Comparison of ENCODE assay signal across 8 mouse cellular contexts in genomic region chr8:11549706-11550105, GRCm38 (mm10). TPM values are rescaled to one million over a fixed set of nuclear protein-coding genes. Genes with fewer than 3 reads are reported as not detected.
A peak's percentile ranks its signal among the peaks of the same experiment; 100 is the strongest.
DNase-seq lines count a peak whose midpoint lies in the region; ATAC-seq lines count a peak whose summit lies in the region.

No protein-coding gene starts in this region.

- peak overlapping the region; percentile 90 for H3K27ac ChIP-seq in heart, embryonic 13.5 days (replicated peaks)
- H3K27ac ChIP-seq in macrophage, result peak overlapping the region; percentile 28; the same call in 1 of the 2 replicates

- peaks cover 8% of the 10 kb centered on the region; the same call in 1 of the 2 replicates for H3K79me2 ChIP-seq in macrophage (ENCODE audit: inconsistent target)

- H3K4me3 ChIP-seq in heart, embryonic 13.5 days, result peak overlapping the region; percentile 84
- H3K4me3 ChIP-seq in macrophage (ENCODE audit: inconsistent target), result peak overlapping the region; percentile 56

- ATAC-seq in cerebellum, adult (ENCODE audit: insufficient number of reproducible peaks, low FRiP score, low TSS enrichment), result no peak
- no peak for ATAC-seq in heart, embryonic 13.5 days (ENCODE audit: extremely low read depth, insufficient number of reproducible peaks, low FRiP score, low TSS enrichment)

- H3K9ac ChIP-seq in heart, embryonic 13.5 days, result peak overlapping the region; percentile 90; the same call in 1 of the 2 replicates

- peak overlapping the region; percentile 77 for H3K4me2 ChIP-seq in heart, embryonic 13.5 days

- no peaks in the 10 kb centered on the region for H3K9me3 ChIP-seq in heart, embryonic 13.5 days

- peak; percentile 46 for DNase-seq in cerebellum, adult 11-12 months
- peak; percentile 36 for DNase-seq in Muller cell, postnatal 12 days (ENCODE audit: inconsistent ontology term)
- DNase-seq in embryo, embryonic 10.5 days (ENCODE audit: low spot score), result peak; percentile 83
- DNase-seq in kidney, postnatal 36 days, result peak; percentile 27 to 70
- peak; percentile 59 to 82 for DNase-seq in spleen, postnatal 10 days (ENCODE audit: low spot score in 2 of 2)

- H3K4me1 ChIP-seq in heart, embryonic 13.5 days, result peaks cover 23% of the 10 kb centered on the region

- peaks cover 24% of the 10 kb centered on the region for H3K36me3 ChIP-seq in heart, embryonic 13.5 days
- H3K36me3 ChIP-seq in macrophage (ENCODE audit: inconsistent target), result peaks cover 6% of the 10 kb centered on the region; the same call in 1 of the 2 replicates

- 20% methylated on average over 7 of the region's 7 CpGs for WGBS in heart, embryonic 13.5 days
- WGBS in macrophage (ENCODE audit: missing documents), result 6% methylated on average over 7 of the region's 7 CpGs

- H3K27me3 ChIP-seq in heart, embryonic 13.5 days (replicated peaks), result no peaks in the 10 kb centered on the region

RNA-seq across cellular contexts. Expression of gene Cars2, which starts 0.9 kb away (rescaled TPM):
- polyA plus RNA-seq in heart, embryonic 13.5 days (2015; fragmentation: Nextera tagmentation; extraction: Ambion mirVana), result 24.8 and 27.1 TPM in 2 replicates
- total RNA-seq in macrophage (2018; cell fraction: chromatin; rRNA removed), result 100 to 1,000 TPM in 14 of 26 experiments, 10 to 100 TPM in 12; 24.0 to 175 (median 109) TPM
- 10 to 100 TPM in 23 of 26 experiments, 1 to 10 TPM in 3; 8.6 to 15.6 (median 12.0) TPM for total RNA-seq in macrophage (2018; cell fraction: cytosol; rRNA removed)
- total RNA-seq in macrophage (2018; cell fraction: nucleus; rRNA removed), result 100 to 1,000 TPM in 1 of 26 experiments, 10 to 100 TPM in 25; 15.7 to 102 (median 57.4) TPM
- polyA plus RNA-seq in macrophage (2018), result 9.9 to 20.4 TPM (median 18.1 TPM) in 3 replicates

RNA-seq across cellular contexts. Expression of gene Ing1, which starts 5.7 kb away (rescaled TPM):
- 20.7 and 21.0 TPM in 2 replicates for polyA plus RNA-seq in heart, embryonic 13.5 days (2015; fragmentation: Nextera tagmentation; extraction: Ambion mirVana)
- 10 to 100 TPM in 11 of 26 experiments, 1 to 10 TPM in 15; 3.7 to 18.5 (median 9.0) TPM for total RNA-seq in macrophage (2018; cell fraction: chromatin; rRNA removed)
- 10 to 100 TPM; 15.6 to 24.5 (median 20.2) TPM for total RNA-seq in macrophage (2018; cell fraction: cytosol; rRNA removed)
- 10 to 100 TPM in 22 of 26 experiments, 1 to 10 TPM in 4; 8.1 to 28.2 (median 14.8) TPM for total RNA-seq in macrophage (2018; cell fraction: nucleus; rRNA removed)
- 20.1 to 29.4 TPM (median 21.5 TPM) in 3 replicates for polyA plus RNA-seq in macrophage (2018)

RNA-seq across cellular contexts. Expression of gene Naxd, which starts 52.4 kb away (rescaled TPM):
- 73.5 and 77.8 TPM in 2 replicates for polyA plus RNA-seq in heart, embryonic 13.5 days (2015; fragmentation: Nextera tagmentation; extraction: Ambion mirVana)
- 100 to 1,000 TPM in 4 of 26 experiments, 10 to 100 TPM in 22; 27.5 to 110 (median 70.6) TPM for total RNA-seq in macrophage (2018; cell fraction: chromatin; rRNA removed)
- 10 to 100 TPM; 24.7 to 46.5 (median 36.7) TPM for total RNA-seq in macrophage (2018; cell fraction: cytosol; rRNA removed)
- 10 to 100 TPM; 25.5 to 74.3 (median 54.0) TPM for total RNA-seq in macrophage (2018; cell fraction: nucleus; rRNA removed)
- 30.7 to 40.1 TPM (median 32.9 TPM) in 3 replicates for polyA plus RNA-seq in macrophage (2018)
